Mouse (Mus musculus): ENCODE data around the gene Trim8. TPM values are rescaled to one million over a fixed set of nuclear protein-coding genes. Genes with fewer than 3 reads are reported as not detected.

The Trim8 gene
- polyA plus RNA-seq (2016; fragmentation: Nextera tagmentation; extraction: Ambion mirVana): 19.5 and 20.9 TPM in 2 replicates

DNA sequence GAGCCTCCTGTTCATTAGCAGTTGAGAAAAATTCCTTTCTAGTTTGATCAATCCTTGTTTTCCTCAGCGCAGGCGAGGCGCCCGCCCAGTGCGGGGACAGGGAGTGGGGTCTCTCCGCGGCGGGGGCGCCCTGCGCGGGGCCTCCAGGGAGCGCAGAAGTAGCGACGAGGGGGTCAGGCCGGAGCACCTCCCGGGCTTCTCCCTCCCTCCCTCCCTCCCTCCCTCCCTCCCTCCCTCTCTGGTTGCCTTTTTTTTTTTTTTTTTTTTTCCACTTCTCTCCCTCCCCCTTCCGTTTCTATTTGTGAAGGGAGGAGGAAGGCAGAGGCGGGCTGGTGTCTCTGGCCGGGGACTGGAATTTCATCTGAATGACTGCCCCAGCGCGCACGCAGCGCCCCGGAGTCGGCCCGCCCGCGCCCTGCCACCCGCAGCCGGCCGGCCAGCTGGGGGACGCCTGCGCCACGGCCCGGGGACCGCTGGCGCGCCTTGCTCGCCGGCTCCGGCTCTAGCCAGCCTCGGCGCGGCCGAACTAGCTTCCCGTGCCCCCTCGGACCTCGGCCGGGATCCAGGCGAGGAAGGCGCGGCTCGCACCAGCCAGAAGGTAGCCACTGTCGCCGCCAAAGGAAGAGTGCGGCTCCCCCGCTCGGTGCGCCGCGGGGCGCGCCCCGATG lies at the start of gene Trim8:
TSS of gene Trim8 (plus strand) at position 302 of the 668 bp plus-strand sequence.
- Histone ChIP-seq H3K27ac (replicated peaks) (peak within 1 kb of the TSS; percentile 99), H3K27me3 (replicated peaks; ENCODE audit: low read depth, poor library complexity, severe bottlenecking) (no peaks in the 10 kb centered on the region), H3K9me3 (no peaks in the 10 kb centered on the region), H3K4me3 (peak within 1 kb of the TSS; percentile 96), H3K4me1 (peaks cover 54% of the 10 kb centered on the region), H3K36me3 (replicated peaks) (peaks cover 26% of the 10 kb centered on the region)
- WGBS: under 1% methylated on average over 63 of the region's 64 CpGs
- DNase-seq (ENCODE audit: low spot score): peak; percentile 90

- Histone ChIP-seq H3K27ac (replicated peaks) (peak overlapping the region; percentile 60), H3K4me1 (peaks cover 79% of the 10 kb centered on the region), H3K4me3 (no peak overlapping the region), H3K27me3 (replicated peaks; ENCODE audit: low read depth, poor library complexity, severe bottlenecking) (no peaks in the 10 kb centered on the region), H3K9me3 (no peaks in the 10 kb centered on the region), H3K36me3 (replicated peaks) (peaks cover 70% of the 10 kb centered on the region)
- peak; percentile 60 for DNase-seq (ENCODE audit: low spot score)
- 47% methylated on average over 10 of the region's 10 CpGs for WGBS
These were observed 49.3 kb upstream of the Trim8 start for GRCm38 (mm10) chr19:46452052-46452827.

GRCm38 (mm10) chr19:46452916-46453315 lies 48.6 kb upstream of the Trim8 start:
- 83% methylated on average over 9 of the region's 9 CpGs for WGBS
- no peak overlapping the region for H3K4me3 ChIP-seq
- peaks cover 73% of the 10 kb centered on the region for H3K4me1 ChIP-seq
- H3K9me3 ChIP-seq: no peaks in the 10 kb centered on the region
- no peak for DNase-seq (ENCODE audit: low spot score)
- peak overlapping the region; percentile 60 for H3K27ac ChIP-seq (replicated peaks)
- H3K36me3 ChIP-seq (replicated peaks): peaks cover 77% of the 10 kb centered on the region
- H3K27me3 ChIP-seq (replicated peaks; ENCODE audit: low read depth, poor library complexity, severe bottlenecking): no peaks in the 10 kb centered on the region

DNA sequence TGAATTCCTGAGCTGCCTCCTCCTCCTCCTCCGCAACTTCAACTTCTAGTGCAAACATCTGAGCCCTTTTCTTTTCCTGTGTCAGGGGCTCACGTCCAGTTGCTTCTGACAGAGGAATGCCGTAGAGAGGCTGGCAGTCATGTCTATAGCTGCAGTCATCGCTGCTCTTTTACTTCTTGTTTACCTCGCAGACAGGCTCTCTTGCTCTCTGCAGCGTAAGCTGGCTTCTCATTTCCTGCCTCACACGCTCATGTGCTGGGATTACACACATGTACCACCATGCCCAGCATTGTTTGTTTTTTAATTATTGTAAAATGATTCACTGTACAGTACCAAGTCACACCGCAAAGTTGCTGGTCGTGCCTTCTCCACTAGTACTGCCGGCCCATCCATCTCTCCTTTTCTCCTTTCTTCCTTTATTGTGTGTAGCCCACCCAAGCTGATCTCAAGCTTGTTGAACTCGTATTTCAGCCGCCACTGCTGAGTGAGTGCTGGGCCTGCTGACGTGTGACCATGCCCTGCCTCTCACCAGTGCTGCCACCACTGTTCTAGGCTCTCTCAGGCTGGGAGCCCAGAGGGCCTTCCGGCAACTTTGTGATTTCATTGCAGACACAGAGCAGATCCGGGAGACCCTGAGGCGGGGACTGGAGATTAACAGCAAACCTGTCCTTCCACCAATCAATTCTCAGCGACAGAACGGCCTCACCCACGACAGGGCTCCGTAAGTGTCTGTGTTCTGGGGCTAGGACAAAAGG lies 47.2 kb upstream of the Trim8 start:
- Histone ChIP-seq H3K27ac (replicated peaks) (peak overlapping the region; percentile 76), H3K36me3 (replicated peaks) (peaks cover 91% of the 10 kb centered on the region), H3K4me1 (peaks cover 69% of the 10 kb centered on the region), H3K4me3 (no peak overlapping the region), H3K27me3 (replicated peaks; ENCODE audit: low read depth, poor library complexity, severe bottlenecking) (no peaks in the 10 kb centered on the region), H3K9me3 (no peaks in the 10 kb centered on the region)
- no peak for DNase-seq (ENCODE audit: low spot score)
- 63% methylated on average over 20 of the region's 20 CpGs for WGBS

- Histone ChIP-seq H3K27me3 (replicated peaks; ENCODE audit: low read depth, poor library complexity, severe bottlenecking) (no peaks in the 10 kb centered on the region), H3K36me3 (replicated peaks) (peaks cover 98% of the 10 kb centered on the region), H3K9me3 (no peaks in the 10 kb centered on the region), H3K4me3 (peak overlapping the region; percentile 11; the same call in 1 of the 2 replicates), H3K4me1 (peaks cover 64% of the 10 kb centered on the region), H3K27ac (replicated peaks) (peak overlapping the region; percentile 76)
- peak; percentile 42 for DNase-seq (ENCODE audit: low spot score)
- 73% methylated on average over 1 of the region's 1 CpGs for WGBS
These were observed 46.5 kb upstream of the Trim8 start for GRCm38 (mm10) chr19:46455032-46455431.

- H3K27ac ChIP-seq (replicated peaks): peak overlapping the region; percentile 76
These were observed 45.9 kb upstream of the Trim8 start for GRCm38 (mm10) chr19:46455556-46455955.

GRCm38 (mm10) chr19:46456018-46456735 lies 45.3 kb upstream of the Trim8 start:
- 88% methylated on average over 5 of the region's 5 CpGs for WGBS
- Histone ChIP-seq H3K36me3 (replicated peaks) (peaks cover 99% of the 10 kb centered on the region), H3K27me3 (replicated peaks; ENCODE audit: low read depth, poor library complexity, severe bottlenecking) (no peaks in the 10 kb centered on the region), H3K4me3 (no peak overlapping the region), H3K4me1 (peaks cover 63% of the 10 kb centered on the region), H3K27ac (replicated peaks) (peak overlapping the region; percentile 76), H3K9me3 (no peaks in the 10 kb centered on the region)
- no peak for DNase-seq (ENCODE audit: low spot score)

More at GRCm38 (mm10) chr19:46455556-46455955, 45.9 kb upstream of the Trim8 start:
- Histone ChIP-seq H3K27me3 (replicated peaks; ENCODE audit: low read depth, poor library complexity, severe bottlenecking) (no peaks in the 10 kb centered on the region), H3K9me3 (no peaks in the 10 kb centered on the region), H3K4me1 (peaks cover 63% of the 10 kb centered on the region), H3K36me3 (replicated peaks) (peaks cover 99% of the 10 kb centered on the region), H3K4me3 (peak overlapping the region; percentile 11; the same call in 1 of the 2 replicates)
- 91% methylated on average over 8 of the region's 8 CpGs for WGBS
- DNase-seq (ENCODE audit: low spot score): no peak

GRCm38 (mm10) chr19:46457798-46458197 lies 43.7 kb upstream of the Trim8 start:
- Histone ChIP-seq H3K27ac (replicated peaks) (no peak overlapping the region), H3K4me1 (peaks cover 47% of the 10 kb centered on the region), H3K36me3 (replicated peaks) (peaks cover 99% of the 10 kb centered on the region), H3K9me3 (no peaks in the 10 kb centered on the region), H3K27me3 (replicated peaks; ENCODE audit: low read depth, poor library complexity, severe bottlenecking) (no peaks in the 10 kb centered on the region), H3K4me3 (no peak overlapping the region)
- no peak for DNase-seq (ENCODE audit: low spot score)
- 87% methylated on average over 5 of the region's 5 CpGs for WGBS

- H3K27me3 ChIP-seq (replicated peaks; ENCODE audit: low read depth, poor library complexity, severe bottlenecking): no peaks in the 10 kb centered on the region
- peaks cover 93% of the 10 kb centered on the region for H3K36me3 ChIP-seq (replicated peaks)
- 0 out of 2 replicates have a peak overlapping the region, but pooled peaks have one; percentile 35 for H3K27ac ChIP-seq (replicated peaks)
- 79% methylated on average over 10 of the region's 10 CpGs for WGBS
- H3K4me3 ChIP-seq: no peak overlapping the region
- H3K4me1 ChIP-seq: peaks cover 32% of the 10 kb centered on the region
- DNase-seq (ENCODE audit: low spot score): no peak
- no peaks in the 10 kb centered on the region for H3K9me3 ChIP-seq
These were observed 42.2 kb upstream of the Trim8 start for GRCm38 (mm10) chr19:46459256-46459655.

- no peak for DNase-seq (ENCODE audit: low spot score)
- WGBS: 89% methylated on average over 2 of the region's 2 CpGs
- Histone ChIP-seq H3K4me3 (no peak overlapping the region), H3K27me3 (replicated peaks; ENCODE audit: low read depth, poor library complexity, severe bottlenecking) (no peaks in the 10 kb centered on the region), H3K4me1 (peaks cover 26% of the 10 kb centered on the region), H3K9me3 (no peaks in the 10 kb centered on the region), H3K36me3 (replicated peaks) (peaks cover 86% of the 10 kb centered on the region), H3K27ac (replicated peaks) (no peak overlapping the region)
These were observed 41.6 kb upstream of the Trim8 start for GRCm38 (mm10) chr19:46459889-46460288.

DNA sequence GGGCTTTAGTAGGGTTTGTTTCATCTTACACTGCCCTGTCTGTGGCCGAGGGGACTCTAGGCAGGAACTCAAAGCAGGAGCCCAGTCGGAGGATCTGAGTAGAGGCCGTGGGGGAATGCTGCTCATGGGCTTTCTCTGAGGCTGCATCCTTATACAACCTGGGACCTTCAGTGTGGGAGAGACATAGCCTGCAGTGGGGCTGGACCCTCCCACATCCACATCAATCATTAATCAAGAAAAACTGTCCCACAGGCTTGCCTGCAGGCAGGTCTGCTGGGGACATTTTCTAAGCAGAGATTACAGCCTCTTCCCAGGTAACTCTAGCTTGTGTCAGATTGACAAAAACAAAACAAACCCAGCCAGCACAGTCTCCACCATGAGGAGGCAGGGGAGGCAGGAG lies 38.9 kb upstream of the Trim8 start:
- no peak for DNase-seq (ENCODE audit: low spot score)
- no peaks in the 10 kb centered on the region for H3K27me3 ChIP-seq (replicated peaks; ENCODE audit: low read depth, poor library complexity, severe bottlenecking)
- no peak overlapping the region for H3K4me3 ChIP-seq
- H3K27ac ChIP-seq (replicated peaks): no peak overlapping the region
- 89% methylated on average over 3 of the region's 3 CpGs for WGBS
- no peaks in the 10 kb centered on the region for H3K9me3 ChIP-seq
- H3K36me3 ChIP-seq (replicated peaks): peaks cover 77% of the 10 kb centered on the region
- H3K4me1 ChIP-seq: peaks cover 28% of the 10 kb centered on the region

DNA sequence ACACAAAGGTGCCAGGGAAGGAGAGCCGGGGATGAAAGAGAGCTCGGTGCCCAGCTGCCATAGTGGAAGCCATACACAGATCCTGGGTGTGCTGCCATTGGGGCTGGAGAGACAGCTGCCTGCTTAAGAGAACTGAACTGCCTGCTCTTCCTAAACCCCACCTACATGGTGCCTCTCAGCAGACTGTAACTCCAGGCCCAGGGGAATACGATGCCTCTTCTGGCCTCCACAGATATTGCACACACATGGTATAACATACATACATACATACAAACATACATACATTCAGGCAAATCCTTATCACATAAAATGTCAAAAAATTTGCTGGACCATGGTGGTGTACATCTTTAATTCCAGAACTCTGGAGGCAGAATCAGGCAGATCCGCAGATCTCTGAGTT lies 38.1 kb upstream of the Trim8 start:
- 98% methylated on average over 4 of the region's 4 CpGs for WGBS
- no peaks in the 10 kb centered on the region for H3K27me3 ChIP-seq (replicated peaks; ENCODE audit: low read depth, poor library complexity, severe bottlenecking)
- no peak for DNase-seq (ENCODE audit: low spot score)
- no peak overlapping the region for H3K27ac ChIP-seq (replicated peaks)
- no peak overlapping the region for H3K4me3 ChIP-seq
- no peaks in the 10 kb centered on the region for H3K9me3 ChIP-seq
- peaks cover 77% of the 10 kb centered on the region for H3K36me3 ChIP-seq (replicated peaks)
- peaks cover 28% of the 10 kb centered on the region for H3K4me1 ChIP-seq

Measured in embryonic facial prominence, embryonic 10.5 days (tissue).